Mouse (Mus musculus) kidney, adult 9 months (tissue): ENCODE measurements at regions not wholly inside any gene's neighbourhood (a gene's known extent, or its start where the extent isn't known, plus 50 kb on each side); places are given as distances from the start of the nearest gene placed in this dataset.
A peak's percentile ranks its signal among the peaks of the same experiment; 100 is the strongest.

Experiments
- DNase-seq: peaks from one replicate; pipeline ENCODE4 v3.0.0; 2022

DNA sequence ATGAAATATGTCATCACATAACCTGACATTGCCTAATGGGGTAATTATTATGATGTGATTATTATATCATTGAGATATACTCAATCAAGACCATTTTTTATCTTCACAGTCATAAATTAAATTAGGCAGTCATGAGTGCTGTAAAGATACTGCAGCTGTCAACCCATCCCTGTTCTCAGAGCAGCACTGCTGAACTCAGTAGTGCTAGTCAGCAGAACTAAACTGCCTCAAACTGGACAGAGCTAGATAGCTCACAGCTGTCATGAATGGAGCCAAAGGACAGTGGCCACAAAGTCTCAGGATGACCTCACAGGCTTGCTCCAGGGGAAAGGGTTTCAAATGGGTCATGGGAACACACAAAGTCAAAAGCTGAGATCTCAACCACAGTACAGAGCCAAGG, 71.3 kb downstream of the Gm6760 start:
- DNase-seq, result no peak

- DNase-seq, result peak; percentile 2
These were observed 93.6 kb downstream of the Gm6760 start for GRCm38 (mm10) chrX:64058389-64058788.

- DNase-seq, result no peak
These were observed 95.2 kb downstream of the Gm6760 start for GRCm38 (mm10) chrX:64056776-64057175.
